Mouse (Mus musculus): Measurements from ENCODE around the gene Src. TPM values are rescaled to one million over a fixed set of nuclear protein-coding genes. Genes with fewer than 3 reads are reported as not detected.
A peak's percentile ranks its signal among the peaks of the same experiment; 100 is the strongest.

Gene Src
- polyA plus RNA-seq, 1 experiment from 2014 or later = 23.9 TPM

DNA sequence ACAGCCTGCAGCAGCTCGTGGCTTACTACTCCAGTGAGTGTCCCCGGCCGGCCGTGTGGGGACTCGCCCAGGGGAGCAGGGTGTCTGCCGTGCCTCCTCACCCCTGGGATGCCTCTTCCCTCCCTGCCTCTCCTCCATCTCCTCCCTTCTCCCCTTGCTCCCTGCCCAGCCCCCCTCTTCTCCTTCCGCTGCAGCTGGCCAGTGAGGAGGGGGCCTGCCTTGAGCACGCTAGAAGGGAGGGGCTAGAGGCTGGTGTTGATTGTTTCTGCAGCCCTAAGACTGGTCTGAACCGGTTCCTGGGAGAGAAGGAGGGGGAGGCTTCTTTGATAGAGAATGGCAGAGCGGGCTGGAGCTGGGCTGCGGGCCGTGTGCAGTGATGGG lies 46.5 kb downstream of the Src start:
- peak; percentile 47 for ATAC-seq
- H3K4me1 ChIP-seq (replicated peaks; ENCODE audit: control insufficient read depth, insufficient read depth, low read length) = no peaks in the 10 kb centered on the region
- H3K36me3 ChIP-seq (ENCODE audit: control insufficient read depth, insufficient read depth) = peaks cover 96% of the 10 kb centered on the region
- no peaks in the 10 kb centered on the region for H3K27me3 ChIP-seq (replicated peaks; ENCODE audit: control insufficient read depth, insufficient read depth, low read length)
- H3K9ac ChIP-seq (ENCODE audit: low read depth, low read length) = peak overlapping the region; percentile 3; the same call in 1 of the 2 replicates
- no peaks in the 10 kb centered on the region for H3K9me3 ChIP-seq (ENCODE audit: control insufficient read depth)
- no peak overlapping the region for H3K4me3 ChIP-seq (ENCODE audit: low read depth, low read length)
- H3K4me2 ChIP-seq (replicated peaks; ENCODE audit: low read depth) = no peak overlapping the region; the same call in 1 of the 2 replicates
- TF ChIP-seq CTCF (IDR thresholded peaks at IDR 0.05; ENCODE audit: low read depth) = no peak
- peak overlapping the region; percentile 21; the same call in 1 of the 2 replicates for H3K27ac ChIP-seq (ENCODE audit: low read depth, low read length)
- WGBS = 30% methylated on average over 12 of the region's 12 CpGs

DNA sequence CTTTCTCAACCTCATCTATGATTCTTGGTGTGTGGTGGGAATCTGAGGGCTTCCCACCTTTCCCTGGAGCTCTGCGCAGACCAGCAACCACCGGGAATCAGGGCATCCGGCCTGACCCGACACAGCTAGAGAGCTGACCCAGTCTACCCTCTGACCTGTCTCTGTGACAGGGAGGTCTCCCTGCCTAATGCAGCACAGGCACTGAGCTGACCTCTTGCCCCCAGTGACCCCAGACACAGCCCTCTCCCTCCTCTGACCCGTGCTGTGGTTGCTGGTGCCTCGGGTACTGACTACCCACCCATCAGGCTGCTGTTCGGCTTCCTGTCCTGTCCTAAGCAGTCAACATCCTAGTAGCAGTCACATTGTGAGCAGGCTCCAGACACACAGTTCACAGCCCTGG lies 48.6 kb downstream of the Src start:
- Histone ChIP-seq H3K9ac (ENCODE audit: low read depth, low read length) (no peak overlapping the region), H3K4me1 (replicated peaks; ENCODE audit: control insufficient read depth, insufficient read depth, low read length) (no peaks in the 10 kb centered on the region), H3K4me3 (ENCODE audit: low read depth, low read length) (no peak overlapping the region), H3K27ac (ENCODE audit: low read depth, low read length) (no peak overlapping the region), H3K4me2 (replicated peaks; ENCODE audit: low read depth) (no peak overlapping the region), H3K36me3 (ENCODE audit: control insufficient read depth, insufficient read depth) (peaks cover 92% of the 10 kb centered on the region), H3K9me3 (ENCODE audit: control insufficient read depth) (no peaks in the 10 kb centered on the region), H3K27me3 (replicated peaks; ENCODE audit: control insufficient read depth, insufficient read depth, low read length) (no peaks in the 10 kb centered on the region)
- no peak for ATAC-seq
- TF ChIP-seq CTCF (IDR thresholded peaks at IDR 0.05; ENCODE audit: low read depth) = no peak
- 74% methylated on average over 7 of the region's 7 CpGs for WGBS

DNA sequence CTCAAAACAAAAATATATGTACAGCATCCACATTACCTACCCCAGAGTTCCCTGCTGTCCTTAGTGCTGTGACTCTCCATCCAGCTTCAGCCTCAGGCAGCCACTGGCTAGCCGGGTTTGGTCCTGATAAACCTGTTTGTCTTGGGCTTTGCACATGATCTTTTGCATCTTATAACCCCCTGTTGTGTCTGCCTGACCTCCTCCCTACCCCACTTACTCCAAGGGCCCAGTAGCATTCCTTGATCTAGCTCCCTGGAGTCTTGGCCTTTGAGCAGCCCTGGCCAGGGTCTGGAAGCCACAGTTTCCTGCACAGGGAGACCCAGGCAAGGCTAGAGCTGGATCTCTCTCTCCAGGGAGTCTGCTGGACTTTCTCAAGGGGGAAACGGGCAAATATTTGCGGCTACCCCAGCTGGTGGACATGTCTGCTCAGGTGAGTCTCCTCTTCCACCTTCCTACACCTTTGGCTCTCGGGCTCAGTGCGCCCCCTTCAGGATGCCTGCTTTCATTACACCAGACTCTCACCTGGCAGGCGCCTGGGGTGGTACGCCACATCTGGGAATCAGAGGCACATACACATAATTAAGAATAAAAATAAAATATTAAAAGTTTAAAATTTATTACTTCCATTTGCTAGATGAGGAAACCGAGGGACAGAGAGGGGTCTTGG lies 50.0 kb downstream of the Src start:
- H3K27ac ChIP-seq (ENCODE audit: low read depth, low read length) = no peak overlapping the region
- 54% methylated on average over 8 of the region's 8 CpGs for WGBS

DNA sequence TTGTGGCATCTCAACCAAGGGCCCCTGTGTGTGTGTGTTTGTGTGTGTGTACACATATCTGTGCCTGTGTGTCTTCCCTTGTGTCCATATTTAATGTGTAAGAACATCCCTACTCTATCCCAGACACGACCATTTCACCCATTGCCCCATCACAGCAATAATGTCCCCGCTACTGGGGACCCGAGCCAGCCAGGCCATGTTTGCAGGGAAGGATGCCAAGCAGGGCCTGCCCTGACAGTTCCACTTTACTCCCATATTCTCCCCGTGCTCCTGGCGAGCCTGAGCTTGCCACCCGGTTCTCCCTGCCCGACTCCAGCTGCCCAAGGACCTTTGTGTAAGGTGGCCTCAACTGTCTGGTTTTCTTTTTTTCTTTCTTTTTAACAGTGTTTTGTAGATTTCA lies 53.0 kb downstream of the Src start:
- Histone ChIP-seq H3K27me3 (replicated peaks; ENCODE audit: control insufficient read depth, insufficient read depth, low read length) (no peaks in the 10 kb centered on the region), H3K4me2 (replicated peaks; ENCODE audit: low read depth) (no peak overlapping the region), H3K27ac (ENCODE audit: low read depth, low read length) (no peak overlapping the region), H3K4me3 (ENCODE audit: low read depth, low read length) (no peak overlapping the region), H3K9me3 (ENCODE audit: control insufficient read depth) (no peaks in the 10 kb centered on the region), H3K4me1 (replicated peaks; ENCODE audit: control insufficient read depth, insufficient read depth, low read length) (no peaks in the 10 kb centered on the region), H3K9ac (ENCODE audit: low read depth, low read length) (no peak overlapping the region), H3K36me3 (ENCODE audit: control insufficient read depth, insufficient read depth) (peaks cover 50% of the 10 kb centered on the region)
- no peak for ATAC-seq
- WGBS = 68% methylated on average over 7 of the region's 7 CpGs
- no peak for TF ChIP-seq CTCF (IDR thresholded peaks at IDR 0.05; ENCODE audit: low read depth)

More for the DNA sequence above, 50.0 kb downstream of the Src start:
- Histone ChIP-seq H3K4me2 (replicated peaks; ENCODE audit: low read depth) (no peak overlapping the region), H3K9ac (ENCODE audit: low read depth, low read length) (no peak overlapping the region), H3K36me3 (ENCODE audit: control insufficient read depth, insufficient read depth) (peaks cover 77% of the 10 kb centered on the region), H3K4me3 (ENCODE audit: low read depth, low read length) (no peak overlapping the region), H3K27me3 (replicated peaks; ENCODE audit: control insufficient read depth, insufficient read depth, low read length) (no peaks in the 10 kb centered on the region), H3K9me3 (ENCODE audit: control insufficient read depth) (no peaks in the 10 kb centered on the region), H3K4me1 (replicated peaks; ENCODE audit: control insufficient read depth, insufficient read depth, low read length) (no peaks in the 10 kb centered on the region)
- TF ChIP-seq CTCF (IDR thresholded peaks at IDR 0.05; ENCODE audit: low read depth) = peak; percentile 76
- no peak for ATAC-seq

DNA sequence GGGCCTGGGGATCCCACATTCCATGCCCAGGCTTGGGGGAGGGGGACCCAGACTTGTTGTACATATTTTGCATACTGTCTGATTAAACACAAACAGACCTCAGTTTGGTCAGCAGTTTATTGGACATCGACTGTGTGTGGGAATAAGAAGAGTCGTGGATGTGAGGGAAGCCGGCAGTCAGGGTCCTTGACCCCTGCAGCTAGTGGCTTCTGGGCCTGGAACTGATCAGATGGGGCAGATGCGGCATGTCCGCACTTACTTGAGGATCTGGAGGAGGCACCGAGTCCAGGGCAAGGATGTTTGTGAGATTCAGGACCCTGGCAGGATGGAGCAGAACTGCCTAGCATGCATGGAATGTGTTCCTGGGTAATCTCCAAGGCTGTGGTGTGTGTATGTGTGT lies 53.5 kb downstream of the Src start:
- no peaks in the 10 kb centered on the region for H3K4me1 ChIP-seq (replicated peaks; ENCODE audit: control insufficient read depth, insufficient read depth, low read length)
- 43% methylated on average over 6 of the region's 6 CpGs for whole genome bisulfite sequencing
- no peak overlapping the region for H3K4me3 ChIP-seq (ENCODE audit: low read depth, low read length)
- no peaks in the 10 kb centered on the region for H3K27me3 ChIP-seq (replicated peaks; ENCODE audit: control insufficient read depth, insufficient read depth, low read length)
- peaks cover 45% of the 10 kb centered on the region for H3K36me3 ChIP-seq (ENCODE audit: control insufficient read depth, insufficient read depth)
- no peak overlapping the region for H3K4me2 ChIP-seq (replicated peaks; ENCODE audit: low read depth)
- no peak for TF ChIP-seq CTCF (IDR thresholded peaks at IDR 0.05; ENCODE audit: low read depth)
- no peak overlapping the region for H3K9ac ChIP-seq (ENCODE audit: low read depth, low read length)
- H3K9me3 ChIP-seq (ENCODE audit: control insufficient read depth) = no peaks in the 10 kb centered on the region
- no peak overlapping the region for H3K27ac ChIP-seq (ENCODE audit: low read depth, low read length)
- ATAC-seq = no peak

DNA sequence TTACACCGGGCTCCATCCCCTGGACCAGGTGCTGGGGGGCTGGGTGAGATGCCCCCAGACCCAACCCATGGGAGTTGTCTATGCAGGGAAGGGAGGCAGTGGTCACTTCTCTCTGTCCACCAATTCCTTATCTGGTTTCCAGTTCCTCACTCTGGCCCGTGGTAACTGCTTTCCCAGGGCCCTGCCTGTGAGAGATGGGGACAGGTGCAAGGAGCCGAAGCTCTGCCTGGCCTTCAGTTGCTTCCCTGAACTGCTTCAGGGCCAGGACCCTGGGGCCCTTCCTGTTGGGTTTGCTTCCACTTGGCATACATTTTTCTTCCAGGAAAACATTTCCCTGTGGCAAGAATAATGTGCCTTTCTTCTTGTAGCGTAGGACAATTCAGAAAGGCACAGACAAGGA lies 54.2 kb downstream of the Src start:
- Histone ChIP-seq H3K4me2 (replicated peaks; ENCODE audit: low read depth) (no peak overlapping the region), H3K36me3 (ENCODE audit: control insufficient read depth, insufficient read depth) (peaks cover 38% of the 10 kb centered on the region), H3K27ac (ENCODE audit: low read depth, low read length) (no peak overlapping the region), H3K4me1 (replicated peaks; ENCODE audit: control insufficient read depth, insufficient read depth, low read length) (no peaks in the 10 kb centered on the region), H3K27me3 (replicated peaks; ENCODE audit: control insufficient read depth, insufficient read depth, low read length) (no peaks in the 10 kb centered on the region), H3K9me3 (ENCODE audit: control insufficient read depth) (no peaks in the 10 kb centered on the region), H3K9ac (ENCODE audit: low read depth, low read length) (no peak overlapping the region), H3K4me3 (ENCODE audit: low read depth, low read length) (no peak overlapping the region)
- 61% methylated on average over 4 of the region's 4 CpGs for WGBS
- ATAC-seq = no peak
- no peak for TF ChIP-seq CTCF (IDR thresholded peaks at IDR 0.05; ENCODE audit: low read depth)

All from intestine, postnatal 0 days (tissue).